Comparison of ENCODE assay signal across 14 mouse cellular contexts in the genomic region with DNA sequence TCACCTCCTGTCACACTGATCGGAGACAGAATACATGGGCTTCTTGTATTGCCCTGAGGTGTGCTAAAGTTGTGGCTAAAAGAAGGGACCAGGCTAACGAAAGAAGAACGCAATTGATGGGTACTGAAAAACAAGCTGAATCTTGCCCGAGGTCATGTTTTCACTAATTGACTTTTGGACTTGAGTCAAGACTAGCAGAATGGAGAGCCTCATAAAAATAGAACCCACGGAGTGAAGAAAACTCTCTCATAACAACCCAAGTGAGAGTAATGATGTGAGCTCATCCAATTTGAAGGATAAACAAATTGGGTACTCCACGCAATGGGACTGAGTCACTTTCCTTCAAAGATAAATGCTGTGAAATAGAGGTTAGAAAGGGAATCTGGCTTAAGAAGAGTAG. TPM values are rescaled to one million over a fixed set of nuclear protein-coding genes. Genes with fewer than 3 reads are reported as not detected.
"Had no signal": no experiment of that assay in that cellular context is flagged by ENCODE, and none has a peak within 500 bp of the region (broad histone marks: within the 10 kb centered on the region; RNA-seq: fewer than 3 reads in every experiment).

No protein-coding gene starts in this region.

- H3K4me3 ChIP-seq: left cerebral cortex, adult 2 months; limb, embryonic 10.5 days; liver, embryonic 13.5 days; midbrain, embryonic 13.5 days; stomach, embryonic 15.5 days had no signal

- H3K9me3 ChIP-seq: limb, embryonic 10.5 days; liver, embryonic 13.5 days; midbrain, embryonic 13.5 days; stomach, embryonic 15.5 days had no signal

- H3K4me2 ChIP-seq: liver, embryonic 13.5 days; midbrain, embryonic 13.5 days; stomach, embryonic 15.5 days had no signal

- DNase-seq: kidney, adult 8-10 months; kidney, postnatal 10 days; kidney, postnatal 4 days; liver, embryonic 13.5 days; liver, postnatal 0 days; lung, postnatal 36 days; right cerebral cortex, postnatal 14 days; thymus, adult 2 months; thymus, postnatal 25 days had no signal

- H3K36me3 ChIP-seq: limb, embryonic 10.5 days; liver, embryonic 13.5 days; midbrain, embryonic 13.5 days; stomach, embryonic 15.5 days had no signal

- H3K9ac ChIP-seq: liver, embryonic 13.5 days; liver, postnatal 0 days; midbrain, embryonic 13.5 days; stomach, embryonic 15.5 days had no signal

- H3K27ac ChIP-seq: left cerebral cortex, adult 2 months; limb, embryonic 10.5 days; liver, embryonic 13.5 days; midbrain, embryonic 13.5 days; stomach, embryonic 15.5 days had no signal

- H3K4me1 ChIP-seq: liver, embryonic 13.5 days; stomach, embryonic 15.5 days had no signal

- H3K27me3 ChIP-seq: liver, embryonic 13.5 days; midbrain, embryonic 13.5 days; stomach, embryonic 15.5 days had no signal

- ATAC-seq: liver, postnatal 0 days; midbrain, embryonic 13.5 days had no signal

RNA-seq across cellular contexts. Expression of a gene that starts 55.0 kb away (rescaled TPM):
- total RNA-seq: megakaryocyte progenitor cell, adult 5-6 weeks had no signal
